In genomic region chr14:17916651-17917050, GRCm38 (mm10) we compare ENCODE assay signal across 25 mouse cellular contexts.
"Had no signal": no experiment of that assay in that cellular context is flagged by ENCODE, and none has a peak within 500 bp of the region (broad histone marks: within the 10 kb centered on the region; RNA-seq: fewer than 3 reads in every experiment).

No protein-coding gene starts in this region.

- DNase-seq: gastrocnemius, postnatal 14 days; gastrocnemius, postnatal 36 days; heart, adult 11 months; heart, adult 2 months; heart, postnatal 14 days; heart, postnatal 36 days; kidney, adult 11 months; kidney, adult 8-10 months; kidney, postnatal 10 days; kidney, postnatal 25 days; liver; liver, embryonic 13.5 days had no signal

- H3K27me3 ChIP-seq: heart, embryonic 13.5 days; heart, embryonic 15.5 days; hindbrain, embryonic 13.5 days; hindbrain, embryonic 15.5 days; kidney, embryonic 15.5 days; limb, embryonic 12.5 days; liver, embryonic 13.5 days; liver, embryonic 15.5 days had no signal

- H3K4me1 ChIP-seq: heart, embryonic 13.5 days; heart, embryonic 15.5 days; hindbrain, embryonic 13.5 days; hindbrain, embryonic 15.5 days; kidney, embryonic 15.5 days; limb, embryonic 10.5 days; liver, embryonic 15.5 days had no signal

- H3K36me3 ChIP-seq: heart, embryonic 13.5 days; heart, embryonic 15.5 days; hindbrain, embryonic 13.5 days; hindbrain, embryonic 15.5 days; kidney, embryonic 15.5 days; limb, embryonic 10.5 days; limb, embryonic 12.5 days; liver, embryonic 13.5 days; liver, embryonic 15.5 days had no signal

- H3K4me3 ChIP-seq: heart, adult 2 months; heart, embryonic 13.5 days; heart, embryonic 15.5 days; hindbrain, embryonic 13.5 days; hindbrain, embryonic 15.5 days; kidney, embryonic 15.5 days; layer of hippocampus, adult 2 months; left cerebral cortex, adult 2 months; limb, embryonic 10.5 days; limb, embryonic 12.5 days; liver, embryonic 13.5 days; liver, embryonic 15.5 days had no signal

- H3K27ac ChIP-seq: heart, adult 2 months; heart, embryonic 13.5 days; heart, embryonic 15.5 days; hindbrain, embryonic 13.5 days; hindbrain, embryonic 15.5 days; hindbrain, postnatal 0 days; kidney, embryonic 15.5 days; layer of hippocampus, adult 2 months; left cerebral cortex, adult 2 months; limb, embryonic 10.5 days; limb, embryonic 12.5 days; liver, embryonic 13.5 days; liver, embryonic 15.5 days had no signal

- H3K9me3 ChIP-seq: heart, embryonic 13.5 days; heart, embryonic 15.5 days; hindbrain, embryonic 13.5 days; hindbrain, embryonic 15.5 days; kidney, embryonic 15.5 days; limb, embryonic 10.5 days; limb, embryonic 12.5 days; liver, embryonic 13.5 days; liver, embryonic 15.5 days had no signal

- H3K9ac ChIP-seq: heart, embryonic 13.5 days; heart, embryonic 15.5 days; hindbrain, embryonic 13.5 days; hindbrain, embryonic 15.5 days; kidney, embryonic 15.5 days; limb, embryonic 12.5 days; liver, embryonic 13.5 days; liver, embryonic 15.5 days; liver, postnatal 0 days had no signal

- H3K4me2 ChIP-seq: heart, embryonic 11.5 days; heart, embryonic 13.5 days; heart, embryonic 15.5 days; hindbrain, embryonic 13.5 days; hindbrain, embryonic 15.5 days; kidney, embryonic 15.5 days; limb, embryonic 12.5 days; liver, embryonic 13.5 days; liver, embryonic 15.5 days had no signal
